Mouse (Mus musculus) megakaryocyte, embryonic 14.5 days (primary cell): ENCODE results near the gene Sar1a.

Experiments
- FLI1 ChIP-seq: IDR thresholded peaks from 2 replicates; pipeline ENCODE4 v1.6.1; 2012; ENCODE audit warnings: low read length, inconsistent platforms, mixed read lengths
- GATA1 ChIP-seq: IDR thresholded peaks from 3 replicates; pipeline ENCODE4 v1.6.1; 2012; ENCODE audit warnings: mixed read lengths, low read length, inconsistent platforms, borderline replicate concordance

DNA sequence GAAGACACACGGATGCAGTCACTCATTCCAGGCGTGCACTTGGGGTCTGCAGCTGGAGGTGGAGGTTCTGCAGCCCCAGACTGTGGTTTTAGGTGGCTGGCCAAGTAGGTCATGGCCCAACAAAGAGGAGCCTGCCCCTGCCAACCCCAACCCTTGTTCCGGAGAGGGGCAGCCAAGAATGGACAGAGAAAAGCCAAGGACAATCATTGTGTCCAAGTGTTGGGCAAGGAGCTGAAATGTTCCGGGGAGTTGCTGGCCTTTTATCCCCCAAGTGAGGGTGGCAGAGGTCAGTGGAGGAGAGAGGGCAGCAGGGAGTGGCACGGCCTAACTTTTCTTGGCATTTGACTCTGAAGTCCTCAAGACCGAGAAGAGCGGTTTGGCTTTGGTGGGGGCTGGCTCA lies 40.2 kb downstream of the Sar1a start:
- TF ChIP-seq GATA1 (no peak), FLI1 (no peak)
